Mouse (Mus musculus) cerebellum, postnatal 25 days (tissue): Measurements from ENCODE around the gene Cxcl5.

Experiments
- DNase-seq, 2 experiments: peaks; one replicate each; pipeline ENCODE4 v3.0.0; 2021; ENCODE audit warnings: mixed read lengths in 2 of 2

Cxcl5 gene

DNA sequence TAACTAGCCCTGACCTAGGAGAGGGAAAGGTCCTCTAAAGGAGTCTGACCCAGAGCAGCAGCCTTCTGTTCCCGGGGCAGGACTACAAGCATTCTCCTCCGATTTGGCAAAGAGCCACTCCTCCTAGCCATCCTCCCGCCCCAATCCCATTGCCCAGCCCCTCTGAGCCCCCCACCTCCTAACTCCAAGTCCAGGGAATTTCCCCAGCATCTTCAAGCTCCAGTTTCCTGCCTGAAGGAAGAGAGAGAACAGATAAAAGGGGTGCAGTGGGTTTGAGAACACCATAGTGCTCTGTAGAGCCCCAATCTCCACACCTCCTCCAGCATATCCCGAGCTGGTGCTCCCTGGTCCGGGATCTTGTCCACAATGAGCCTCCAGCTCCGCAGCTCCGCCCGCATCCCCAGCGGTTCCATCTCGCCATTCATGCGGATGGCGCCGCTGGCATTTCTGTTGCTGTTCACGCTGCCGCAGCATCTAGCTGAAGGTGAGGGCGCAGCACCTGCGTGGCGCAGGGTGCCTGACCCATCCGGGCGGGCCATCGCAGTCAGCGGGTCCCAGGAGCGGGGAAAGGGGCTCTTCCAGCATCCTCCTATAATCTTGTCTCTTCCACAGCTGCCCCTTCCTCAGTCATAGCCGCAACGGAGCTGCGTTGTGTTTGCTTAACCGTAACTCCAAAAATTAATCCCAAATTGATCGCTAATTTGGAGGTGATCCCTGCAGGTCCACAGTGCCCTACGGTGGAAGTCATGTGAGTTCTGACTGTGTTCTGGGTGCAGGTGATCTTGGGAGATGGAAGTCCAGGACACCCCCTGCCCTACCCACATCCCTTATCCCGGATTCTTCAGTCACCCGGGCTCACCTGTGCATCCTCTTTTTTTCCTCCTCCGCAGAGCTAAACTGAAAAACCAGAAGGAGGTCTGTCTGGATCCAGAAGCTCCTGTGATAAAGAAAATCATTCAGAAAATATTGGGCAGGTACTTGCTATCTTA is at the start of gene Cxcl5:
Gene Cxcl5, plus strand, starts transcription at position 284 of the 989 bp plus-strand sequence.
- peak; percentile 32 to 38 for DNase-seq

DNA sequence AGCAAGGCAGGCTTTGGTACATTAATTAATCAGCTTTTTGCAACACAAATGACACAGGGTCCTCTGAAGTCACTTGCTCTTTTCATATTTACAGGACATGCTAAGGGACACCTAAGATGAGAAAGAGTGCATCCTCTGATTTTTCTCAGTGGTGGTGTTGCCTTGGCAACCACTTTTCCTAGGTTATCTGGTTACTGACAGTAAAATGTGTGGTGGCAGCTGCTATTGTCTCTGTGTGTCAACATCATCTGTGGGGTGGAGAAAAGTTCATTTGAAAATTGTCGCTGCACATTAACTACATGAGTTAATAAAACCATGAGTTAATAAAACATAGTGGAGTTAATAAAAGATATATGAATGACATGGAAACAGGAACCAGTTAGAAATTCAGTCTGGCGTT is 47.8 kb upstream of the Cxcl5 start:
- DNase-seq = no peak

DNA sequence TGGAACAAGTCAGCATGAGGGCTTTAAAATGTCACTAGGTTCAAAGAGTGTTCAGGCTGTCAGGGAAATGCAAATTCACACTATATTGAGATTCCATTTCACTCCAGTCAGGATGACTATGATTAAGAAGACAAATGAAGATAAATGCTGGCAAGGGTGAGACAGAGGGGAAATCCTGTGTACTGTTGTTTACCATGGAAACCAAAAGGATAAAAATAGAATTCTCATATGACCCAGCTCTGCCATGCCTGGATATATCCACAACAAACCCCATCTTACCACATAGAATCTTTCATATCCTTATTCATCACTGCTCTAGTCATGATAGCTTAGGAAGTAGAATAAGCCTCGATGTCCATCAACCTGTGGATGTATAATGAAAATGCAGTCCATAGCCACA is 41.2 kb upstream of the Cxcl5 start:
- no peak for DNase-seq

DNA sequence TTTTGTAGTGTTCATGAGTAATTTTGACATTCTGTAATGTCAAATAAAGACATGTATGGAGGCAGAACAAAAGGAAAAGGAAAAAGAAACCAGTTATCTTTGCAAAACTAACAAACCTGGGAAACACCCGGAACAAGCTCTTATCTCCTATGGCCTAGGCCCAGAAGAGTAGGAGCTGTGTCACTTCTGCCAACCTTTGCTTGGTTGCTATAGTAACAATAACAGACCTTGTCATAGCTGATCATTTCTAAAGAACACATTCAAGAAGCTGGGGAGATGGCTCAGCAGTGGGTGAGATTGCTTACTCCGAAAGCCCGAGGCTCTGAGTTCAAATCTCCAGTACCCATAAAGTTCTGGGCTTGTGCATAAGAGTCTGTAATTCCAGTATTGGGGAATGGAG is 36.5 kb upstream of the Cxcl5 start:
- DNase-seq = no peak

DNA sequence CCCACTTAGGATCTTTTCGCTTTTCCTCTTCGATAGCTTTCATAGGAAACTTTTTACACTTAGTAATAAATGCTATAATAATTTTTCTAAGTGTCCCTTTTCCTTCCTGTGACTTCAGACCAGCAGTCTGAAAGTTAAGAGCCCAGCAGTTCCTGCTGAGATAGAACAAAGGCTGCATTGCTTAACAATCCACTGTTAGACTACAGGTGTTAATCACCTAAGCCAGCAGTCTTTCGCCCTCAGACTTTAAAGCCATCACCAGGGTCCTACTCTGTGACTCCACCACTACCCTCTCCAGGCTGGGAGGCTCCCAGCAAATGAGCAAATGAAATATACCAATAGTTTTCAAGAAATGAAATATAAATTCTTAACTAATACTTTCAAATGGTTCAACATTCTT is 30.9 kb upstream of the Cxcl5 start:
- no peak for DNase-seq

DNA sequence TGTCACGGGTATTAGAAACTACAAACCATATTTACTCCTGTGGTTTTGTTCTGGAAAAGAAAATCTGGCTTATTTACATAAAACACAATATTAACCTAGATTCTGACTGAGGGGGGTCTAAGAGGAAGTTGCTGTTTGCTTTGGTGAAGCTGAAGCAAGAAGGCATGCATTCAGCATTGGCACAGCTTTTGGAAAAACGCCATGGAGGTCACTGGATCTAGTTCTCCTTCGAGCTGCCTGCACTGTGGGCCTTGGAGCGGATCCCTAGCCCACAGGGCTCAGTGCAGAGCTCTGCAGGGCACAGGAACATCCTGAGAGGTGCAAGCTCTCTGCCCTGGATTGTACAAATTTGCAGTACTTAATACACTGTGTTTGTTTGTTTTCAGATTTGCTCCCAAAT is 27.7 kb upstream of the Cxcl5 start:
- peak; percentile 74 to 86 for DNase-seq

DNA sequence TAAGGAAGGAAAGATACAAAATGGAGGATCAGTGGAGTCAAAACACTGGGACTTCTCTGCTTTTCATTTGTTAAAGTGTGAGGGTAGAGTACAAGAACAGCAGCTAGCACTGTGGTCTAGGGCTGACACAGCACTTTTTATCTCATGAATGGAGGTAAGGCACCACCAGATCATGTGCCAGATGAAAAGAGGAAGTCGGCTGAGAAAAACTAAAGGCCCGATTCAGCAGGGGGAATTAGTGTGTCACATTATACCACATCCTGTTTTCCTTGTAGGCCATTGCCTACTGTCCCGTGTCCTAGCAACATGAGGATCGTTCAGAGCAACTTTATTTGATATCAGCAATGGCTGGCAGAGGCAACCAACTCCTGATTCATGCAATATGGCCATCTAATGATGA is 17.1 kb upstream of the Cxcl5 start:
- no peak for DNase-seq

DNA sequence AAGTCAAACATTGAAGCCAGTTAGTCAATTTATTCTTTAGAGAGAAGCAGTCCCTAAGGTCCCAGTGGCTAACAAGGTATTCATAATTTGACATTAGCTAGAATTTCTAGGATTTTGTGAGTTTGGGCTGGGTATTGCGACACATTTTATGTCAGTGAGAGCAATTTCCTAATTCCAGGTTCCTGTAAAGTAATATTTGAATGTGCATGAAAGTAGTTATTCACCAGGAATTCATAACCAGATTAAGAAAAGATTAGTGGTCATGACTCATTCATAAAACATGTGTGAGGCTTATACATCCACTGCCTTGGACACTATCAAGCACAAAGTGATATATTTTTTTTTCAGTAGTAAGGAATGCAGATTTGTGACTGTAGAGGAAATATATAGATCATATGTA is 5.2 kb upstream of the Cxcl5 start:
- no peak for DNase-seq

DNA sequence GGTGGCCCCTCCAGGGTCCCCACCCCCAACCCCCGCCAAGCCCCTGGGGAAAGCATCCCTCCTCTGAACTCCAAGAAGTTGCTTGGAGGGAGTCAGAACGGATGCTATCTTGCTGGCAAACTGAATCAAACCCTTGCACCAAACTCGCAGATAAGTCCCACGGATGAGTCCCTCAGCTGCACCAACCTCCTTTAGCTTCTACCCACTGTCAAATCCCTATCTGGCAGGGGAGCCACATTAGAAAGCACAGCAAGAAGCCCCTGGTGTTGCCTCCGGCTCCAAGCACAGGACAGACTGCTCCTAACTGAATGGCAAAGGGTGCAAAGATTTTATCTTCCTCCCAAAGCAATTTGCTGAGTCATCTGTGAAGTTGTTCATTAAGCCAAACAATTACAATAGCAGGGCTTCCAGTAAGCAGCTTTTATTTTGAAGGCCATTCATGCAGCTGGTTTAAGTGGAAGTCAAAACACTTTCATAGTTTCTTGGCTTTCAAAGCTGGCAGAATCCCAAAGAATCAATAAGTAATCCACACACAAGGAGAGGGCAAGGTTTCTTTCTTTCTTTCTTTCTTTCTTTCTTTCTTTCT is 1.0 kb upstream of the Cxcl5 start:
- DNase-seq = no peak

DNA sequence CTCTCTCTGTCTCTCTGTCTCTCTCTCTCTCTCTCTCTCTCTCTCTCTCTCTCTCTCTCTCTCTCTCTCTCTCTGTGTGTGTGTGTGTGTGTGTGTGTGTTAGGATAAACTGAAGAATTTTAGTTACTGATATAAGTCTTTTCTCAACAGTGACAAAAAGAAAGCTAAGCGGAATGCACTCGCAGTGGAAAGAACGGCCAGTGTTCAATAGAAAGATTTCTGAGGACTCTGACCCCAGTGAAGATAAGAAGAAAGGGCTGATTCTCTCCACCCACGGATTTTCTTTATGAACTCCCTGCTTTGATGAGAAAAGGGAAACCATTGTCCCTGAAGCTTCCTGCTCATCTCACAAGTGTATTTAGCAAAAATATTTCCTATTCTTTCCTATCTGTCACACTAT is 1.1 kb downstream of the Cxcl5 start:
- no peak for DNase-seq

DNA sequence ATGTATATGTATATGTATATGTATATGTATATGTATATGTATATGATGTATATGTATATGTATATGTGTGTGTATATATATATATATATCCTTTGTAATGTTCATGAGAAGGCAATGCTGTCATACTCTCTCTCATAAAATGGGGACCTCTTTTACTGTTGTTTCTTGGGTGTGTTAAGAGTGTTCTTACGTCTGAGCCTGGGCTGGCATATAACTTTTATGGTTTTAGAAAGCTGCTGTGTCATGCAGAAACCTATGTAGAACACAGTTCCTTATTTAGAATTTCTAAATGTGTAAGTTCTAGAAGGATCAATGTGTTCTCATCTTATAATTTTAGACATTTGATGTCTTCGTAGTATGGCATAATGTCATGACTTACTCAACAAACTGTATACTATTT is 1.7 kb downstream of the Cxcl5 start:
- DNase-seq = no peak

DNA sequence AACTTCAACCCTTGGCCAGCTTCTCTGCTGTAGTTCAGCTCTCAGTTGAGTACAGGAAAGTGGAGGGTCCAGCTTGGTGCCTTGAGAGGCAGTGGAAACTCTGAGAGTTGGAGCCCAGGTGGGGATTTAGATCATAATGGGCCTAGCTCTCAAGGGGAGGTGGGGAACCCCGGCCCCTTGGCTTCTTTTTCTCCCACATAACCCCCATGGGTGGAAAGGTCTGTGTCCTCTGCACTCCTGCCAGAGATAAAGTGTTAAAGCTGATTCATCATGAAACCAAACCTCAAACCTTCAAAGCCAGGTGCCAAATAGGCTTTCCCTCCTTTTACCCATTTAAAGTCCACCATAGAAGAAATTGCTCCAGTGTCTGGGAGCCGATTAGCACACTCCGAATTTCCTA is 2.7 kb downstream of the Cxcl5 start:
- DNase-seq = no peak

DNA sequence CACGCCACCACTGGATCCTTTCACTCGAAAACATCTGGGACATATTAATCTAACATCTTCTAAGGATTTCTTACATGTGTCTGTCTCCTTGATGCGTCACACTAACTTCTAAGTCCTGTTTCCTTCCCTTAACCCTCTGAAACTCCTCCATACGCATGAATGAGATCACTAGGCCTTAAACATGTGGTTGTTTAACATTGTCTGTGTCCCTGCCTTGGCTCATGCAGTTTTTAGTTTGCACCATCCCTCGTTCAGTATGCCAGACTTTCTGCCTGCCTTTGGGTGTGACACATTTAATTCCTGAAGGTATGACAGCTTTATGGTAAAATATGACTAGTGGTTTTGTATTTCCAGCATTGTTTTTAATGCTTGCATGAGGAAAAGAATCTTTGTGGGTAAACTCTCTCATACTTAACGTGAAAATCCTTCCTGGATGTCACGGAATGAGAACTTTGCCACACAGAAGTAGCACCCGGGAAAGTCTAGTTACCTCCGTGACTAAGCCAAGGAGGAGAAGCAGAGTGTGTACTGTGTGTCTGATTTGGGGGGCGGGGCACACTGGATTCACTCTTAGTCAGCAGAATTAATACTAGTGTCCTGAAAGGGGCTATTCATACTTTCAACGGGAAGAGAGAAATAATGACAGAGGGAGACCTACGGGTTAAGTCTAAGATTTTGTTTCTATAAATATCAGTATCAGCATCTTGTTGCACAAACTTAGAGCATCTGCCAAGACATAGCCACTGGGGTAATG is 4.9 kb downstream of the Cxcl5 start:
- DNase-seq = no peak

DNA sequence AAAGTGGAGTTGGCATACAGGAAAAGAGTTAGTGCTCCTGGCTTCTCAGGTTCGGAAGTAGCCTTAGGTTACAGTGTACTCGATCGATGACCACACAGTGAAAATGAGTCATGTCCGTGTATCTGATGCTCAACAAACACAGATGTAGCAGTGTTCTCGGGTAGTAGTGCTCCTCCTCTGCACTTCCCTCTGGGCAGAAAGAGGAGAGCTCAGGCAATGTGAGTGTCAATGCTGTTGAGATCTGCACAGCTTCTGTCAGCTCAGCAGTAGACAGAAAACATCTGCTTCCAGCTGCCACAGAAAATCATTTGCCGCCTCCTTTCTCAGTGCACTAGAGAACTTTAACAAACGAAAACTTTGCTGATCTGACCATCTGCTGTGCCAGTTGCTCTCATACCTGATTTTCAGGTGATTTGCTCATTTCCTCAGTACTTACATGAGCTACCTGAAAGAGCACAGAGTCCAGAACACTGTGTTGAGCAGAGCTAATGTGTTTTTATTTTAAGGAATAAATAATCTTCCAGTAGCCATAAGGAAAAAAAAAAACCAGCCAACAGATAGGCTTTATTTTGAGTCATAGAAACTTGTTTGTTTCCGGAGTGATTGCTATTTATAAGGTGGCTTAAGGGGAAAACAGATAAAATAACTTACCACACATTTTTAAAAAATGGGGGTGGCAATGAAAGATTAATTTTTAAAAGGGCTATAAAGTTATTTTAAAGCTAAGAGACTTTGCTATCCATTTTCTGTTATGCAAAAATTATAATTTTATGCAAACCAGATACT is 6.9 kb downstream of the Cxcl5 start:
- no peak for DNase-seq

DNA sequence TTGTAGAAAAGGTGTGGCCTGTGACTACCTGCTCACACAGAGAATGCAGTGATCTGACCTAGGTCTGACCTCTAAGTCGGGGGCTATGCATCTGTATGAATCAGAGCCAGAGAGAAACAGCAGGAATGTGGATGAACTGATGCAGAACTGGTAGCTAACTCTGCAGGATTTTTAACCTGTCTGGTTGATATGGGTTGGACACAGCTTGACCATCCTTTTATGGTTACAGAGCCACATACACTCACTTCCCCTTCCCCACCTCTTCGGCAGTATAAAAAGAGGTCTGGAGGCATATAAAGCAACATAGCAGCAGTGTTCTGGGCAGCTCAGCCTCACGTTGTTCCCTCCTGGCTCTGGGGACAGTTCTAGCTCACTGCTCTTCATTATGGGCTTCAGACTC is 9.1 kb downstream of the Cxcl5 start, which contains the start of gene Ppbp:
Gene Ppbp, plus strand, starts transcription at position 301 of the 400 bp plus-strand sequence.
- DNase-seq = no peak

DNA sequence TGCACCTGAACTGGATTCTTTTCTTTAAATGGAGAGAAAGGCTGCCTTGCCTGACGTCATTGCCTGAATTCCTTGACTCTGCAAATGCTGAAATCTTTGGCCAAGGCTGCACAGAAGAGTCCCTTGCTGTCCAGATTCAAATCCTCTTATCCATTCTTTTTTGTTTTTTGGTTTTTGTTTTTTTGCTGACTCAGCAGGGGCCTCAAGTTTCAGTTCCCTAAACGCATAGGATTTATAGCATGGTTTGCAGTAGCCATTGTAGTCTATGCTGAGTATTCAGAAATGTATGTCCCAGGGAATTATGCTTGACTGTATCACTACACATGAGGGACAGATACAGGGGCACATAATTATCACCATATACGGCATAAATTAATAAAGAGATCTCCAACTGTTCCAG is 12.2 kb downstream of the Cxcl5 start:
- no peak for DNase-seq

DNA sequence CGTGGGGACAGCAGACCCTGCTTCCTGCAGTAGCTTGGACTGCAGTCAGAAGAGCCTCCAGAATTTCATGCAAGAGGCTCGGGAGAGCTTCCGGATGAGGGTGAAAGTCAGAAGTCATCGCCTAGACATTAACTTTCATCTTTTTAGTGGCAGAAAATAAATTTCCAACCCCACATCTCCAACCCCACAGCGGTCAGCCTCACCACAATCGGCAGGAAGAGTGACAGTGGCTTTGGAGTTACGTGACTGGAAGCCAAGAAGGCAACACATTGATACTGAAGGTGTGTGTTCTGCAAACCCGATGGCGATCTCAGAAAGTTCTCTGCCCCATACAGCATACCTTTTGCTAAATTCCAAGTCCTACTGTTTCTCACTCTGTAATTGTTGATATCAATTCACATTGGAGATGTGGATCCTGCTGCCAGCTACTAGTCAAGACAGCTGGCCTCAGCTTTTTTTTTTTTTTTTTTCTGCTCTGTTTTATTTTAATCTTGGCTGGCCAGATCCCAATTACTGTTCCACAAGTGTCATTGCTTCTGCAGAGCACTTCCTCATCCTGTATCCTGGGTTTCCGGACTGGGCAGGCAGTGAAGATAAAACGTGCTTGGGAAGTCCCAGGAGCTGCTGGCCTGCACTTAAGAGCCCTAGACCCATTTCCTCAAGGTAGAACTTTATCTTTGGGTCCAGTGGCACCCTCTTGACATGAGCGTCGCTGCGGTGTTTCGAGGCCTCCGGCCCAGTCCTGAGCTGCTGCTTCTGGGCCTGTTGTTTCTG is 12.9 kb downstream of the Cxcl5 start, which contains the start of gene Pf4:
Gene Pf4, plus strand, starts transcription at position 556 of the 774 bp plus-strand sequence.
- DNase-seq = no peak

DNA sequence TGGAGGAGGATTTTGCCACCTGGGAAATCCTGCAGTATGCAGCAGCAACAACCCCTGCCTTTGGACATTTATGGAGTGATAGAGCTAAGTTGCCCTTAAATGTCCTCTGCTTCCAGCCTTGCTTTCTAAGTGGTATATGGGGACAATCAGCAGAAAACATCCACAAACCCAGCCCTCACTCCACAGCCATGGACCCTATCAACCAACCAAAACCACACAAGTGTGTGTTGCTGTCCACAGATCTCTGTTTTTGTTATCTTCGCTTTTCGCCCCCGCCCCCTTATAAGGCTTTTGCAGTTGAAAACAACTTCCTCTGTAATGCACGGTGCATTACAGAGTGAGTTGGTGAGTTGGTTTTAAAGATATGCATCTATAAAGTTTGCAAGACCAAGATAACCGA is 16.4 kb downstream of the Cxcl5 start:
- DNase-seq = no peak

DNA sequence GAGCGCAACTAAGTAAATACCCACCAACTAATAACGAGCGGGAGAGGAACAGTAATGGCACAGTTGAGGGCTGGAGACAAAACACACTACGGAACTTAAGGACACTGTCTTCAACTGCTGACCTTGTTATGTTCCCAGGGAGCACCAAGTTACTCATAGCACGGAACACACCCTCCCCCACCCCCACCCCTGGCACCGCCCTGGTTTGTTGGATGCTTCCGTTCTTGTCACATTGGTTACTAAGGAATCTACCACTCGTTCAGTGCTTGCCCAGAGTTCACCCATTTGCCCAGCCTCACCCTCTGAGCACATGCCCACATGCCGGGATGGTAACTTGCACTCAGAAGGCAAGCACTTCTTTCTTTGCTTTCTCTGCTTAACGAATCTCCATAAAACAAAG is 18.5 kb downstream of the Cxcl5 start:
- no peak for DNase-seq

DNA sequence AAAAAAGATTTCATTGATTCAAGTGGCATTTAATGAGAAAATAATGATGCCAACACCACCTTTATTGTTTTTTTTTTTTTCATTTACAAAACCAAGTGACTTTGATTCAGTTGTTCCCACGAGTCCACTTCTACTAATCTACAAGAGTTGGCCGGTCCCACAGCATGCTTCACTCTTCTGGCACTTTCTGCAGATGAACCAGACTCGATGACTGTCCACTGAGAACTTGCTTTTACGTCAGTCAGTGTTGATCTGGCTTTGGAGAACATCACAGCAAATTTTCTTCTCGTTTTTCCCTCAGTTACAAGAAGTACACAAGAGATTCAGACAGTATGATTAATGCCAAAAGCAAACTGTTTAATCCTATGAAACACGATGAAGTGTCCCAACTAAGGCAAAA is 19.7 kb downstream of the Cxcl5 start:
- no peak for DNase-seq

DNA sequence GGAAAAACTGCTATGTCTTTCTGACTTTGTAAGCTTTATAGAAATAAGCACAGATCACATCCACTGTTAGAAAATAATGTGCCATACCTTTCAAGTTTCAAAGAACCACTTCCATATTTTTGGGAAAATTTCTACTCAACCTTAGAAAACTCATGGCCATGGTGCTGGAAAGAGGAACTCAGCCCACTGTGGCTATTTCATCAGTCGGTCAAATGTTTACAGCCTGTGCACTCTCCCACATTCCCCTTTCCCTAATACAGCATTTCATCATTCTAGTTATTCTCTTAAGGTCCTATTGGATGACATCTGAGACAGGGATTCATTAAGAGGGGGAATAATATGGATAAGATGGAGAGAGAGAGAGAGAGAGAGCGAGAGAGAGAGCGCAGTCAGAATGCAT is 24.5 kb downstream of the Cxcl5 start:
- DNase-seq = no peak
